In the genomic region with DNA sequence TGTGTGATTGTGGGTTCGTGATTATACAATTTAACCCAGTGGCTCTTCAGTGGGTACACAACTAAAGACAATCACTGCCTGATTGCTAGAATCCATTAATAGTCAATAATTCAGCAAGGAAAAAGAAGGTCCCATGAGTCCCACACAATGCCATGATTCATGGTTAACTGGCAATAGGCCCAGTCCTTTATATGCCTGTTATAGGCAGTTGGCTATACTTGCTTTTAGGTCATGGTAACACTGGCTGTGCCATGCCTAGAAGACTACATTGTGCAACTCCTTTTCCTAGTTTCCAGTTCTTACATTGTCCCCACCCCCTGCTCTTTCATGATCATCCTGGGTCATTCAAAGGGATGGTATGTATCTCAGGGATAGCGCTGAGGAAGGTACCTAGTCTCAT, we compare ENCODE assay signal across 28 mouse cellular contexts.
DNase-seq lines count a peak whose midpoint lies in the region; ATAC-seq and TF ChIP-seq lines count a peak whose summit lies in the region.
"Had no signal": no experiment of that assay in that cellular context is flagged by ENCODE, and none has a peak within 500 bp of the region (broad histone marks: within the 10 kb centered on the region; RNA-seq: fewer than 3 reads in every experiment).

No protein-coding gene starts in this region.

- no peak overlapping the region for H3K27ac ChIP-seq in hindbrain, embryonic 13.5 days
- no peak overlapping the region for H3K27ac ChIP-seq in hindbrain, embryonic 16.5 days (ENCODE audit: low read depth, low read length)
- H3K27ac ChIP-seq in neural tube, embryonic 12.5 days, result no peak overlapping the region
- H3K27ac ChIP-seq: embryonic facial prominence, embryonic 10.5 days; embryonic facial prominence, embryonic 13.5 days; forebrain, embryonic 12.5 days; heart, adult 2 months; heart, embryonic 10.5 days; heart, embryonic 13.5 days; hindbrain, embryonic 12.5 days had no signal

- H3K27me3 ChIP-seq in hindbrain, embryonic 13.5 days, result no peaks in the 10 kb centered on the region
- no peaks in the 10 kb centered on the region for H3K27me3 ChIP-seq in hindbrain, embryonic 16.5 days (replicated peaks; ENCODE audit: control insufficient read depth, insufficient read depth, low read length)
- H3K27me3 ChIP-seq in neural tube, embryonic 12.5 days (replicated peaks), result no peaks in the 10 kb centered on the region
- H3K27me3 ChIP-seq: embryonic facial prominence, embryonic 13.5 days; forebrain, embryonic 12.5 days; heart, embryonic 13.5 days; hindbrain, embryonic 12.5 days; Patski had no signal

- 0 out of 2 replicates have a peak, but pooled peaks have one; percentile 49 for ATAC-seq in hindbrain, embryonic 13.5 days (ENCODE audit: low FRiP score)
- ATAC-seq in hindbrain, embryonic 16.5 days, result no peak
- peak; percentile 37; the same call in 1 of the 2 replicates for ATAC-seq in neural tube, embryonic 12.5 days (ENCODE audit: low FRiP score, low read depth)
- ATAC-seq: intestine, postnatal 0 days; Patski had no signal

- H3K4me3 ChIP-seq in hindbrain, embryonic 13.5 days, result no peak overlapping the region
- no peak overlapping the region for H3K4me3 ChIP-seq in hindbrain, embryonic 16.5 days (ENCODE audit: low read length)
- no peak overlapping the region for H3K4me3 ChIP-seq in neural tube, embryonic 12.5 days
- H3K4me3 ChIP-seq: embryonic facial prominence, embryonic 10.5 days; embryonic facial prominence, embryonic 13.5 days; erythroblast, embryonic 14.5 days; forebrain, embryonic 12.5 days; heart, adult 2 months; heart, embryonic 10.5 days; heart, embryonic 13.5 days; hindbrain, embryonic 12.5 days had no signal

- H3K9me3 ChIP-seq in hindbrain, embryonic 13.5 days, result no peaks in the 10 kb centered on the region
- no peaks in the 10 kb centered on the region for H3K9me3 ChIP-seq in hindbrain, embryonic 16.5 days (ENCODE audit: control insufficient read depth, low read length)
- H3K9me3 ChIP-seq in neural tube, embryonic 12.5 days, result no peaks in the 10 kb centered on the region
- H3K9me3 ChIP-seq: embryonic facial prominence, embryonic 10.5 days; embryonic facial prominence, embryonic 13.5 days; forebrain, embryonic 12.5 days; heart, embryonic 10.5 days; heart, embryonic 13.5 days; hindbrain, embryonic 12.5 days had no signal

- no peak overlapping the region for H3K4me2 ChIP-seq in hindbrain, embryonic 13.5 days
- H3K4me2 ChIP-seq in hindbrain, embryonic 16.5 days (ENCODE audit: low read length), result no peak overlapping the region
- no peak overlapping the region for H3K4me2 ChIP-seq in neural tube, embryonic 12.5 days (replicated peaks)
- H3K4me2 ChIP-seq: embryonic facial prominence, embryonic 13.5 days; forebrain, embryonic 12.5 days; heart, embryonic 13.5 days; hindbrain, embryonic 12.5 days had no signal

- DNase-seq in neural tube, embryonic 10.5 days (ENCODE audit: extremely low spot score, low spot score), result no peak
- DNase-seq in brain, embryonic 14.5 days (ENCODE audit: low read depth), result peak; percentile 48
- no peak for DNase-seq in cerebellum, postnatal 10 days
- no peak for DNase-seq in adrenal gland, adult (ENCODE audit: inconsistent age in 2 of 2, low spot score in 1 of 2)
- DNase-seq: adrenal gland, adult 2 months; adrenal gland, postnatal 14 days; cerebellum, adult 18-20 months; cerebellum, adult 9-10 months; cerebellum, postnatal 36 days; embryo, embryonic 11 days; gastrocnemius, postnatal 10 days; gastrocnemius, postnatal 36 days; heart, adult 2 months; heart, postnatal 14 days; heart, postnatal 4 days; kidney, adult 2 months had no signal

- WGBS in hindbrain, embryonic 13.5 days, result 78% methylated on average over 2 of the region's 2 CpGs
- 70% methylated on average over 2 of the region's 2 CpGs for WGBS in hindbrain, embryonic 16.5 days
- WGBS in neural tube, embryonic 12.5 days, result 76% methylated on average over 2 of the region's 2 CpGs

- TF ChIP-seq POLR2A in brain, embryonic 14.5 days (IDR thresholded peaks at IDR 0.05; ENCODE audit: borderline replicate concordance, extremely low read depth, insufficient read depth, insufficient read length, poor library complexity, severe bottlenecking), result no peak

- peaks cover 3% of the 10 kb centered on the region; the same call in 1 of the 2 replicates for H3K4me1 ChIP-seq in hindbrain, embryonic 13.5 days (replicated peaks)
- H3K4me1 ChIP-seq in hindbrain, embryonic 16.5 days (ENCODE audit: control insufficient read depth, insufficient read depth, low read depth, low read length), result no peaks in the 10 kb centered on the region; the same call in 1 of the 2 replicates
- H3K4me1 ChIP-seq in neural tube, embryonic 12.5 days, result no peaks in the 10 kb centered on the region
- H3K4me1 ChIP-seq: embryonic facial prominence, embryonic 10.5 days; embryonic facial prominence, embryonic 13.5 days; forebrain, embryonic 12.5 days; heart, embryonic 10.5 days; heart, embryonic 13.5 days; hindbrain, embryonic 12.5 days had no signal

- no peak for TF ChIP-seq CTCF in brain, embryonic 14.5 days (IDR thresholded peaks at IDR 0.05; ENCODE audit: borderline replicate concordance, extremely low read depth, insufficient read depth, insufficient read length)

- no peak overlapping the region for H3K9ac ChIP-seq in hindbrain, embryonic 13.5 days
- no peak overlapping the region for H3K9ac ChIP-seq in hindbrain, embryonic 16.5 days (ENCODE audit: low read depth, low read length)
- H3K9ac ChIP-seq in neural tube, embryonic 12.5 days, result no peak overlapping the region
- H3K9ac ChIP-seq: embryonic facial prominence, embryonic 13.5 days; forebrain, embryonic 12.5 days; heart, embryonic 13.5 days; hindbrain, embryonic 12.5 days had no signal

- no peaks in the 10 kb centered on the region for H3K36me3 ChIP-seq in hindbrain, embryonic 13.5 days
- no peaks in the 10 kb centered on the region for H3K36me3 ChIP-seq in hindbrain, embryonic 16.5 days (ENCODE audit: control insufficient read depth, insufficient read depth, low read length)
- H3K36me3 ChIP-seq in neural tube, embryonic 12.5 days, result no peaks in the 10 kb centered on the region
- H3K36me3 ChIP-seq: embryonic facial prominence, embryonic 10.5 days; embryonic facial prominence, embryonic 13.5 days; forebrain, embryonic 12.5 days; heart, embryonic 10.5 days; heart, embryonic 13.5 days; hindbrain, embryonic 12.5 days had no signal
